Mouse (Mus musculus) midbrain, embryonic 11.5 days (tissue): ENCODE measurements at regions not wholly inside any gene's neighbourhood (a gene's known extent, or its start where the extent isn't known, plus 50 kb on each side); places are given as distances from the start of the nearest gene placed in this dataset.

Experiments used
- ATAC-seq: fragments of 200-750 bp; cut with Nextera tagmentation; 2 replicates; pipeline ENCODE4 v1.8.0; 2017; ENCODE audit warnings: moderate TSS enrichment, moderate library complexity; ENCODE audit not compliant: low FRiP score
- DNase-seq: peaks from one replicate; pipeline ENCODE4 v3.0.0; 2015; ENCODE audit warnings: low spot score; ENCODE audit errors: missing footprints
- H3K27ac ChIP-seq: fragments of 300-500 bp; sonication (generic); 2 replicates; pipeline ENCODE4 v1.5.1; 2014; ENCODE audit warnings: low read depth, low read length
- H3K27me3 ChIP-seq: fragments of 300-500 bp; sonication (generic); 2 replicates; pipeline ENCODE4 v1.6.1; 2014; ENCODE audit warnings: mild to moderate bottlenecking, low read length, moderate library complexity, mixed read lengths; ENCODE audit not compliant: control insufficient read depth, insufficient read depth
- H3K36me3 ChIP-seq: fragments of 300-500 bp; sonication (generic); 2 replicates; pipeline ENCODE4 v1.6.1; 2014; ENCODE audit warnings: mild to moderate bottlenecking, low read length, moderate library complexity, mixed read lengths; ENCODE audit not compliant: control insufficient read depth, insufficient read depth
- H3K4me1 ChIP-seq: fragments of 300-500 bp; sonication (generic); 2 replicates; pipeline ENCODE4 v1.6.1; 2014; ENCODE audit warnings: low read length; ENCODE audit not compliant: control insufficient read depth, insufficient read depth
- H3K4me2 ChIP-seq: fragments of 300-500 bp; sonication (generic); 2 replicates; pipeline ENCODE4 v1.6.1; 2014; ENCODE audit warnings: mild to moderate bottlenecking, moderate library complexity
- H3K4me3 ChIP-seq: fragments of 300-500 bp; sonication (generic); 2 replicates; pipeline ENCODE4 v1.5.1; 2014; ENCODE audit warnings: low read depth, low read length
- H3K9ac ChIP-seq: fragments of 300-500 bp; sonication (generic); 2 replicates; pipeline ENCODE4 v1.6.1; 2014; ENCODE audit warnings: low read length
- H3K9me3 ChIP-seq: fragments of 300-500 bp; sonication (generic); 2 replicates; pipeline ENCODE4 v1.6.1; 2016; ENCODE audit warnings: low read length; ENCODE audit not compliant: control insufficient read depth
- WGBS: fragments of 180-500 bp; shearing (Covaris S2); extraction: QIAGEN DNeasy Blood & Tissue Kit; methylation state at CpG from one replicate; pipeline ENCODE4 v1.1.7; 2014; 5-methylcytosine and 5-hydroxymethylcytosine counted together

- H3K27ac ChIP-seq = no peak overlapping the region
- no peak overlapping the region for H3K9ac ChIP-seq
- DNase-seq (no peak), ATAC-seq (no peak)
- H3K4me1 ChIP-seq = no peaks in the 10 kb centered on the region
- H3K4me3 ChIP-seq = no peak overlapping the region
- H3K9me3 ChIP-seq = no peaks in the 10 kb centered on the region
- no peaks in the 10 kb centered on the region for H3K27me3 ChIP-seq
- no peaks in the 10 kb centered on the region for H3K36me3 ChIP-seq
- WGBS = 92% methylated on average over 7 of the region's 7 CpGs
- no peak overlapping the region for H3K4me2 ChIP-seq
Measured at GRCm38 (mm10) chr4:54552864-54553618, 391.8 kb upstream of the Zfp462 start.

- ATAC-seq = no peak
- no peak overlapping the region for H3K4me2 ChIP-seq
- H3K9ac ChIP-seq = no peak overlapping the region
- no peaks in the 10 kb centered on the region for H3K36me3 ChIP-seq
- no peaks in the 10 kb centered on the region for H3K4me1 ChIP-seq
- no peak overlapping the region for H3K4me3 ChIP-seq
- 82% methylated on average over 1 of the region's 1 CpGs for WGBS
- no peak overlapping the region for H3K27ac ChIP-seq
- no peaks in the 10 kb centered on the region for H3K27me3 ChIP-seq
- H3K9me3 ChIP-seq = no peaks in the 10 kb centered on the region
- DNase-seq = no peak
Measured at GRCm38 (mm10) chr4:54563075-54563474, 381.8 kb upstream of the Zfp462 start.

GRCm38 (mm10) chr4:54573185-54573584, 371.7 kb upstream of the Zfp462 start:
- Histone ChIP-seq H3K27me3 (no peaks in the 10 kb centered on the region), H3K4me2 (no peak overlapping the region), H3K9me3 (no peaks in the 10 kb centered on the region), H3K4me3 (no peak overlapping the region), H3K4me1 (no peaks in the 10 kb centered on the region), H3K36me3 (no peaks in the 10 kb centered on the region), H3K9ac (no peak overlapping the region), H3K27ac (no peak overlapping the region)
- no peak for ATAC-seq
- DNase-seq = no peak

GRCm38 (mm10) chr4:54587197-54587596, 357.7 kb upstream of the Zfp462 start:
- WGBS = 79% methylated on average over 6 of the region's 6 CpGs
- H3K4me3 ChIP-seq = no peak overlapping the region
- H3K27ac ChIP-seq = no peak overlapping the region
- no peaks in the 10 kb centered on the region for H3K36me3 ChIP-seq
- no peaks in the 10 kb centered on the region for H3K4me1 ChIP-seq
- no peaks in the 10 kb centered on the region for H3K9me3 ChIP-seq
- no peak overlapping the region for H3K4me2 ChIP-seq
- no peak overlapping the region for H3K9ac ChIP-seq
- DNase-seq (no peak), ATAC-seq (no peak)
- H3K27me3 ChIP-seq = no peaks in the 10 kb centered on the region

GRCm38 (mm10) chr4:54588704-54589103, 356.1 kb upstream of the Zfp462 start:
- ATAC-seq = no peak
- Histone ChIP-seq H3K36me3 (no peaks in the 10 kb centered on the region), H3K9ac (no peak overlapping the region)

GRCm38 (mm10) chr4:54601671-54602512, 343.0 kb upstream of the Zfp462 start:
- Histone ChIP-seq H3K4me3 (no peak overlapping the region), H3K27me3 (no peaks in the 10 kb centered on the region), H3K9ac (0 out of 2 replicates have a peak overlapping the region, but pooled peaks have one; percentile 5), H3K4me1 (peaks cover 2% of the 10 kb centered on the region; the same call in 1 of the 2 replicates), H3K27ac (peak overlapping the region; percentile 80), H3K36me3 (no peaks in the 10 kb centered on the region), H3K9me3 (no peaks in the 10 kb centered on the region), H3K4me2 (no peak overlapping the region)
- peak; percentile 92 for DNase-seq
- WGBS = 38% methylated on average over 15 of the region's 15 CpGs
- ATAC-seq = peak; percentile 92

More at GRCm38 (mm10) chr4:54588704-54589103, 356.1 kb upstream of the Zfp462 start:
- DNase-seq = no peak
- 90% methylated on average over 6 of the region's 6 CpGs for WGBS
- Histone ChIP-seq H3K4me3 (no peak overlapping the region), H3K9me3 (no peaks in the 10 kb centered on the region), H3K27ac (no peak overlapping the region), H3K27me3 (no peaks in the 10 kb centered on the region), H3K4me1 (no peaks in the 10 kb centered on the region), H3K4me2 (no peak overlapping the region)

- WGBS = 89% methylated on average over 6 of the region's 6 CpGs
- ATAC-seq (no peak), DNase-seq (peak; percentile 77)
- Histone ChIP-seq H3K27me3 (no peaks in the 10 kb centered on the region), H3K9ac (no peak overlapping the region), H3K36me3 (no peaks in the 10 kb centered on the region), H3K4me3 (no peak overlapping the region), H3K4me2 (no peak overlapping the region), H3K4me1 (peaks cover 2% of the 10 kb centered on the region; the same call in 1 of the 2 replicates), H3K27ac (peak overlapping the region; percentile 80), H3K9me3 (no peaks in the 10 kb centered on the region)
Measured at GRCm38 (mm10) chr4:54602513-54603205, 342.2 kb upstream of the Zfp462 start.

- H3K4me2 ChIP-seq = no peak overlapping the region
- H3K27ac ChIP-seq = no peak overlapping the region
- ATAC-seq (no peak), DNase-seq (peak; percentile 81)
- H3K27me3 ChIP-seq = 0 out of 2 replicates have a peak, but pooled peaks cover under 1% of the 10 kb centered on the region
- no peak overlapping the region for H3K4me3 ChIP-seq
- no peaks in the 10 kb centered on the region for H3K9me3 ChIP-seq
- 75% methylated on average over 5 of the region's 5 CpGs for WGBS
- no peak overlapping the region for H3K9ac ChIP-seq
- H3K4me1 ChIP-seq = peaks cover 17% of the 10 kb centered on the region
- no peaks in the 10 kb centered on the region for H3K36me3 ChIP-seq
Measured at GRCm38 (mm10) chr4:54610101-54610500, 334.7 kb upstream of the Zfp462 start.
